Comparison of ENCODE assay signal across 19 mouse cellular contexts in the genomic region with DNA sequence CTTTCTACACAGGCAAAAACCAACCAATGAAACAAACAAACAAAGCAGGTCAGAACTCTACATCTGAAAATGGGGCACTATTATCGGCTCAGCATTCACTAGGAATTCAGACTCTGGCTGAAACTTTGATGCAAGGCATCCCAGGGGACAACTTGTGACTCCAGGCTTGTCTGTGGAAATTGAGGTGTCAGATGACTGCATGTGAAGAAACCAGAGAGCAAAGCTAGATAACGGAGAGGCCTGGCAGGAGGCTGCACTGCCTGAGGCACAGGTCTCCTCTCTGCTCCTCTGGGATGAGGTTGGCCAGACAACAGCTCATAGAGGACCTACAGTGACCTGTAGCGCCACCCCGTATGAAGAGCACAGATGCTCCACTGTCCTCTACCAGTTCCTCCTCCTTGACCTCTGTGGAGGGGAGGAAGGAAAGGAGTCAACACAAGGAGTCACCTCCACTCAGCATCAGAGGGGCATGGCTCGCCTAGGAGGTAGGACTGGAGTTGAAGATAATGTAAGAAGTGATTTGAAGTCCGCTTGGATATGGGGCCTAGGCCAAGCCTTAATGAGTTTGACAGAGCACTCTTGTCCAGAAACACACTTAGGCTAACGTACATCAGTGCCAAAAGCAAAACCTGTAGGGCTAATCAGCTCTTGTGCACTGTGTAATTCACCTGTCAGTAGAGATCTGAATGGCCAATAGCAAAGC.
A peak's percentile ranks its signal among the peaks of the same experiment; 100 is the strongest.
DNase-seq lines count a peak whose midpoint lies in the region; ATAC-seq and TF ChIP-seq lines count a peak whose summit lies in the region.
"Had no signal": no experiment of that assay in that cellular context is flagged by ENCODE, and none has a peak within 500 bp of the region (broad histone marks: within the 10 kb centered on the region; RNA-seq: fewer than 3 reads in every experiment).

No protein-coding gene starts in this region.

- TF ChIP-seq POLR2A in liver, adult 2 months (IDR thresholded peaks at IDR 0.05; ENCODE audit: extremely low read depth, insufficient read depth, low read length) = no peak

- no peak for DNase-seq in liver, adult 2 months (ENCODE audit: extremely low read depth, low read depth, low spot score)
- DNase-seq in liver, postnatal 0 days = no peak
- peak; percentile 32 for DNase-seq in embryo, embryonic 10 days (ENCODE audit: low spot score)
- DNase-seq in heart, adult 8-10 months (ENCODE audit: low spot score) = peak; percentile 31
- peak; percentile 38 for DNase-seq in heart, postnatal 0 days (ENCODE audit: low spot score)
- no peak for DNase-seq in midbrain, embryonic 10.5 days (ENCODE audit: low spot score)
- DNase-seq in kidney, adult 18-20 months = no peak
- no peak for DNase-seq in cerebellum, postnatal 36 days
- DNase-seq: adrenal gland, postnatal 25 days; cerebellum, postnatal 25 days; gastrocnemius, postnatal 10 days; kidney, adult 8-10 months; thymus, postnatal 4 days had no signal

- H3K9me3 ChIP-seq in liver, postnatal 0 days (ENCODE audit: low read length) = no peaks in the 10 kb centered on the region
- H3K9me3 ChIP-seq in heart, postnatal 0 days (replicated peaks; ENCODE audit: control insufficient read depth, low read length) = no peaks in the 10 kb centered on the region
- H3K9me3 ChIP-seq in midbrain, embryonic 10.5 days (replicated peaks) = no peaks in the 10 kb centered on the region
- H3K9me3 ChIP-seq: embryonic facial prominence, embryonic 15.5 days; forebrain, embryonic 10.5 days; limb, embryonic 10.5 days; liver, embryonic 12.5 days; lung, embryonic 15.5 days; midbrain, embryonic 13.5 days had no signal

- no peak for TF ChIP-seq EP300 in liver, postnatal 0 days (IDR thresholded peaks at IDR 0.05; ENCODE audit: low read depth)
- TF ChIP-seq EP300 in heart, postnatal 0 days (IDR thresholded peaks at IDR 0.05; ENCODE audit: low read depth) = peak; percentile 36; the same call in 1 of the 2 replicates

- no peaks in the 10 kb centered on the region for H3K27me3 ChIP-seq in liver, adult 2 months (ENCODE audit: control insufficient read depth, insufficient read depth, low read length)
- H3K27me3 ChIP-seq in liver, postnatal 0 days (ENCODE audit: insufficient read depth, low read length) = no peaks in the 10 kb centered on the region
- no peaks in the 10 kb centered on the region for H3K27me3 ChIP-seq in heart, postnatal 0 days (ENCODE audit: control insufficient read depth, insufficient read depth, low read length)
- no peaks in the 10 kb centered on the region for H3K27me3 ChIP-seq in midbrain, embryonic 10.5 days (ENCODE audit: low read depth, poor library complexity, severe bottlenecking)
- H3K27me3 ChIP-seq: embryonic facial prominence, embryonic 15.5 days; lung, embryonic 15.5 days; midbrain, embryonic 13.5 days had no signal

- 0 out of 2 replicates have a peak overlapping the region, but pooled peaks have one; percentile 45 for H3K27ac ChIP-seq in liver, adult 2 months (replicated peaks; ENCODE audit: insufficient read depth, low read depth, low read length)
- H3K27ac ChIP-seq in liver, postnatal 0 days (ENCODE audit: low read depth) = no peak overlapping the region
- H3K27ac ChIP-seq in heart, postnatal 0 days (ENCODE audit: low read depth) = no peak overlapping the region
- no peak overlapping the region for H3K27ac ChIP-seq in midbrain, embryonic 10.5 days (replicated peaks)
- H3K27ac ChIP-seq: forebrain, embryonic 10.5 days; limb, embryonic 10.5 days; liver, embryonic 12.5 days; lung, embryonic 15.5 days; midbrain, embryonic 13.5 days had no signal

- WGBS in liver, adult 2 months = 93% methylated on average over 7 of the region's 7 CpGs
- 76% methylated on average over 7 of the region's 7 CpGs for WGBS in liver, postnatal 0 days (ENCODE audit: insufficient replicate concordance)
- WGBS in heart, postnatal 0 days = 27% methylated on average over 7 of the region's 7 CpGs
- 81% methylated on average over 7 of the region's 7 CpGs for WGBS in midbrain, embryonic 10.5 days

- no peaks in the 10 kb centered on the region for H3K79me2 ChIP-seq in liver, adult 2 months (ENCODE audit: control insufficient read depth, insufficient read depth, low read length)

- no peak overlapping the region for H3K4me3 ChIP-seq in liver, adult 2 months (ENCODE audit: insufficient read depth, low read depth, low read length)
- H3K4me3 ChIP-seq in liver, postnatal 0 days (ENCODE audit: low read depth, low read length) = no peak overlapping the region
- H3K4me3 ChIP-seq in heart, postnatal 0 days (ENCODE audit: low read depth, low read length) = no peak overlapping the region
- no peak overlapping the region for H3K4me3 ChIP-seq in midbrain, embryonic 10.5 days
- H3K4me3 ChIP-seq: embryonic facial prominence, embryonic 15.5 days; forebrain, embryonic 10.5 days; limb, embryonic 10.5 days; liver, embryonic 12.5 days; lung, embryonic 15.5 days; midbrain, embryonic 13.5 days had no signal

- no peak overlapping the region for H3K9ac ChIP-seq in liver, adult 2 months (ENCODE audit: low read depth, low read length)
- no peak overlapping the region for H3K9ac ChIP-seq in liver, postnatal 0 days (replicated peaks)
- no peak overlapping the region for H3K9ac ChIP-seq in heart, postnatal 0 days (replicated peaks; ENCODE audit: low read depth, low read length)
- H3K9ac ChIP-seq: embryonic facial prominence, embryonic 15.5 days; liver, embryonic 12.5 days; lung, embryonic 15.5 days; midbrain, embryonic 13.5 days had no signal

- H3K4me1 ChIP-seq in liver, adult 2 months (ENCODE audit: control insufficient read depth, insufficient read depth, low read length) = peaks cover 31% of the 10 kb centered on the region
- H3K4me1 ChIP-seq in liver, postnatal 0 days (ENCODE audit: insufficient read depth) = peaks cover 39% of the 10 kb centered on the region
- peaks cover 9% of the 10 kb centered on the region for H3K4me1 ChIP-seq in heart, postnatal 0 days (ENCODE audit: control insufficient read depth, insufficient read depth)
- peaks cover 24% of the 10 kb centered on the region for H3K4me1 ChIP-seq in midbrain, embryonic 10.5 days

- no peaks in the 10 kb centered on the region for H3K36me3 ChIP-seq in liver, adult 2 months (ENCODE audit: control insufficient read depth, insufficient read depth, low read length)
- no peaks in the 10 kb centered on the region for H3K36me3 ChIP-seq in liver, postnatal 0 days (replicated peaks; ENCODE audit: insufficient read depth, low read length)
- no peaks in the 10 kb centered on the region for H3K36me3 ChIP-seq in heart, postnatal 0 days (replicated peaks; ENCODE audit: control insufficient read depth, insufficient read depth, low read length)
- no peaks in the 10 kb centered on the region for H3K36me3 ChIP-seq in midbrain, embryonic 10.5 days
- H3K36me3 ChIP-seq: embryonic facial prominence, embryonic 15.5 days; limb, embryonic 10.5 days; liver, embryonic 12.5 days; lung, embryonic 15.5 days; midbrain, embryonic 13.5 days had no signal

- H3K4me2 ChIP-seq in liver, postnatal 0 days (ENCODE audit: low read depth, low read length) = no peak overlapping the region
- H3K4me2 ChIP-seq in heart, postnatal 0 days (ENCODE audit: low read depth, low read length) = no peak overlapping the region
- H3K4me2 ChIP-seq: embryonic facial prominence, embryonic 15.5 days; liver, embryonic 12.5 days; lung, embryonic 15.5 days; midbrain, embryonic 13.5 days had no signal

- no peak for TF ChIP-seq CTCF in liver, adult 2 months (IDR thresholded peaks at IDR 0.05; ENCODE audit: low read depth, low read length)
- TF ChIP-seq CTCF in liver, postnatal 0 days (IDR thresholded peaks at IDR 0.05; ENCODE audit: low read depth) = no peak
- TF ChIP-seq CTCF in heart, postnatal 0 days (IDR thresholded peaks at IDR 0.05; ENCODE audit: low read depth) = no peak

- no peak for ATAC-seq in liver, postnatal 0 days
- peak; percentile 47; the same call in 1 of the 2 replicates for ATAC-seq in heart, postnatal 0 days (ENCODE audit: insufficient read depth, low read depth)
- ATAC-seq: liver, embryonic 12.5 days; midbrain, embryonic 13.5 days had no signal

Comparison
In these comparisons a context has a peak if more than half of its experiments do, and no peak if none do; other contexts are left out.
1. DNase-seq: peak in embryo, embryonic 10 days (single experiment), heart, adult 8-10 months (single experiment) and heart, postnatal 0 days (single experiment); none in liver, adult 2 months (single experiment), liver, postnatal 0 days (single experiment), midbrain, embryonic 10.5 days (single experiment), kidney, adult 18-20 months (single experiment) and cerebellum, postnatal 36 days (0 of 2).